Mouse (Mus musculus) thymus, adult 18-20 months (tissue): ENCODE data around the gene Foxi2.

ENCODE experiments used
- DNase-seq, 2 experiments: peaks; one replicate each; pipeline ENCODE4 v3.0.0; 2022; ENCODE audit warnings: mixed read lengths in 2 of 2

Foxi2 gene

GRCm38 (mm10) chr7:135410237-135410965, at the start of gene Foxi2:
TSS of gene Foxi2 (plus strand) at chr7:135410308.
- no peak for DNase-seq

GRCm38 (mm10) chr7:135364606-135365005, 45.5 kb upstream of the Foxi2 start:
- DNase-seq = no peak

GRCm38 (mm10) chr7:135376048-135376447, 34.1 kb upstream of the Foxi2 start:
- DNase-seq = no peak

- DNase-seq = no peak
These were observed 33.2 kb upstream of the Foxi2 start for GRCm38 (mm10) chr7:135376932-135377331.

- no peak for DNase-seq
These were observed 31.8 kb upstream of the Foxi2 start for GRCm38 (mm10) chr7:135378331-135378730.

- DNase-seq = no peak
These were observed 21.1 kb upstream of the Foxi2 start for GRCm38 (mm10) chr7:135389039-135389438.

- DNase-seq = no peak
These were observed 17.1 kb upstream of the Foxi2 start for GRCm38 (mm10) chr7:135392949-135393542.

GRCm38 (mm10) chr7:135394436-135394835, 15.7 kb upstream of the Foxi2 start:
- DNase-seq = no peak

- DNase-seq = no peak
These were observed 14.9 kb upstream of the Foxi2 start for GRCm38 (mm10) chr7:135395242-135395641.

GRCm38 (mm10) chr7:135397096-135397495, 13.0 kb upstream of the Foxi2 start:
- DNase-seq = no peak

- no peak for DNase-seq
These were observed 12.2 kb upstream of the Foxi2 start for GRCm38 (mm10) chr7:135397874-135398273.

GRCm38 (mm10) chr7:135403416-135403815, 6.7 kb upstream of the Foxi2 start:
- DNase-seq = no peak

- no peak for DNase-seq
These were observed 3.3 kb upstream of the Foxi2 start for GRCm38 (mm10) chr7:135406761-135407160.

- DNase-seq = no peak
These were observed 1.6 kb upstream of the Foxi2 start for GRCm38 (mm10) chr7:135408501-135408900.

- DNase-seq = no peak
These were observed 2.2 kb downstream of the Foxi2 start for GRCm38 (mm10) chr7:135412357-135412756.

- no peak for DNase-seq
These were observed 18.7 kb downstream of the Foxi2 start for GRCm38 (mm10) chr7:135428840-135429239.

GRCm38 (mm10) chr7:135430903-135431302, 20.8 kb downstream of the Foxi2 start:
- DNase-seq = no peak

- DNase-seq = no peak
These were observed 33.8 kb downstream of the Foxi2 start for GRCm38 (mm10) chr7:135443903-135444302.

- no peak for DNase-seq
These were observed 41.2 kb downstream of the Foxi2 start for GRCm38 (mm10) chr7:135451340-135451739.

- DNase-seq = no peak
These were observed 42.3 kb downstream of the Foxi2 start for GRCm38 (mm10) chr7:135452366-135452765.

- DNase-seq = no peak
These were observed 43.6 kb downstream of the Foxi2 start for GRCm38 (mm10) chr7:135453690-135454089.
